Mouse (Mus musculus) ES-CJ7 (cell line): ENCODE data around the gene Dazap1.

Source experiments
- DNase-seq: peaks from one replicate; pipeline ENCODE4 v3.0.0; 2011; ENCODE audit warnings: low read depth, low spot score

Gene Dazap1

DNA sequence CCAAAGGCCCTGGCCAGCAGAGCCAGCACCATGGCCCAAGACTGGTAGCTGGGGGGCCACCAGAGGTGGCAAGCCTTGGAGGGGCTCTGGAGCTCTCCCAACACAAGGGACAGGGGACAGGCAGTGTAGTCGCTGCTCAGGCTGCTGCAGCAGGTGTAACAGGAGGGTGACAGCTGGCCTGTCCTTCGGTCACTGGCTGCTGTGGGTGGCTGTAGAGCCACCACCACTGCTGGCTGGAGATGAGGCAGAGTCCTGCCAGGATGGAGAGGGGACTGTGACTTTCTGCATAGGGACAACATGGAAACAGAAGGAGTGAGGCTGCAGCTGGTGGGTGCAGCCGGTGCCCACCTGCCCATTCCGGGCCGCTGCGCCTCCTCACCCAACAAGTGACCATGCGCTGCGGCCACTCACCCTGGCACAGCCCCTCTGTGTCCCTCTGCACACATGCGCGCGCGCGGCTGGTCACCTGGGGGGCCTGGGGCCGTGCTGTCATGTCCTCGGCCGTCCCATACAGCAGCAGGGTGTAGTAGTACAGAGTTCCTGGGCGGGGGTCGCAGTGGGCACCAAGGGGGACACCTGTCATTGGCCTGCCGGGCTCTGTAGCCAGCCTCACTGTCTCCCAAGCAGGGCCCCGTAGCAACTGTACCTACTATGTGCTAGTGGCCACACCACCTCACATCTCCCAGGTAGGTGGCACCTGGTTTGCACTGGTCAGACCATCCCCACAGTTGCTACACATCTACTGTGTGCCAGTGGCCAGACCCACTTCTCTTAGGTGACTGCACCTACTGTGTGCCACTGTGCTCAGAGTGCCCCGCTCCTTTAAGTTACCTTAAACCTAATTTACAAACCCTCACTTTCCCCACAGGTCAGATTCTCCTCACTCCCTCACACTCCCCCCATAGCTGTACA lies 60.6 kb downstream of the Dazap1 start:
- no peak for DNase-seq

DNA sequence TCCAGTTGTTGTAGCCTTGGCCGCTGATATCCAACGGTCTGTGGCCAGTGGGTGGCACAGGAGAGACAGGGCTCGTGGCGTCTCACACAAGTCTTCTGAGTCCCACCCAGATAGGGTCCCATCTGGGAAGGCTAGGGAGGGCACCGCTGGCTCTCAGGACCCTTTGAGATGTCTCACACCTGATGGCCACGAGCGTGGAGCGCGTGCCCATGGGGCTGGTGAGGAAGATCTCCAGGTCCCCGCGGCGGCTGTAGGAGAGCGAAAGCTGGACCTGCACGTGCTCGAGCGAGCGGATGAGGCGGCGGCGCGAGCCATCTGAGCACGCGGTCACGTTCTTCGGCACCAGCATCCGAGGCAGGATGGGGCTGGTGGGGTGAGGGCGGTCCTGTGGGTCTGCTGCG lies 61.5 kb downstream of the Dazap1 start:
- no peak for DNase-seq

DNA sequence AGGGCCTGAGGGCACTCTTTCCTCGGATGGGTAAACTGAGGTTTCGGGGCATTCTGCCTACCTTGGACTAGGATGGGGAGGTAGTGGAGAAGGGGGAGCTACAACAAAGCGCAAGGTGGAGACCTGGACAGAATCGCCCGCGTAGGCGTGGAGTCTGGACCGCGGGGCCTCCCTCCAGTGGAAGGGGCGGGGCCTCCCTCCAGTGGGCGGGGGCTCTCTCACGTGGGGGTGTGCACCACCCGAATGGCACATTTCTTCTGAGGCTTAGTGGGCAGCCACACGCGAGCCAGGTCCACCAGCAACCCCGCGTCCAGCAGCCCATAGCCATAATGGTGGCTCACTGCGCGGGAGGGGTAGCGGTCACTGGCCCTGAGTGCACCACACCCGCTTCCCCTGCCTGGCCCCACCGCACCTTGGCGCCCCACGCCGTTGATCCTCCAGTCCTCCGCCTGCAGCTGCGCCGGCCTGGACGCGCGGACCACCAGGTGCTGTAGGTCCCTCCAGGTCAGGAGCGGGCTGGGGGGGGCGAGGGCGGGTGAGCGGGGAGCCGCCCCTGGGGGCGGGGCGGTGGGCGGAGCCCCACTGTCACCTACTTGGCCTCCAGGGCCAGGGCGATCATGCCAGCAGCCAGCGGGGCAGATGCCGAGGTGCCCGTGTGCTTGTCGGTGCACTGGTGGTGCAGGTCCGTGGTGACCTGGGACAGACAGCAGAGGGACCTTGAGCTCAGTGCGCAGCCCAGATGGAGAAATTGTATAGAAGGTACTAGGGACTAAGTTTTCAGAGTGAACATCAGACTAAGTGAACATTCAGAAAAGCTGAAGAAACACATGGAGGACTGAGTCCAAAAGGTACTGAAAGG lies 62.2 kb downstream of the Dazap1 start:
- DNase-seq: no peak

DNA sequence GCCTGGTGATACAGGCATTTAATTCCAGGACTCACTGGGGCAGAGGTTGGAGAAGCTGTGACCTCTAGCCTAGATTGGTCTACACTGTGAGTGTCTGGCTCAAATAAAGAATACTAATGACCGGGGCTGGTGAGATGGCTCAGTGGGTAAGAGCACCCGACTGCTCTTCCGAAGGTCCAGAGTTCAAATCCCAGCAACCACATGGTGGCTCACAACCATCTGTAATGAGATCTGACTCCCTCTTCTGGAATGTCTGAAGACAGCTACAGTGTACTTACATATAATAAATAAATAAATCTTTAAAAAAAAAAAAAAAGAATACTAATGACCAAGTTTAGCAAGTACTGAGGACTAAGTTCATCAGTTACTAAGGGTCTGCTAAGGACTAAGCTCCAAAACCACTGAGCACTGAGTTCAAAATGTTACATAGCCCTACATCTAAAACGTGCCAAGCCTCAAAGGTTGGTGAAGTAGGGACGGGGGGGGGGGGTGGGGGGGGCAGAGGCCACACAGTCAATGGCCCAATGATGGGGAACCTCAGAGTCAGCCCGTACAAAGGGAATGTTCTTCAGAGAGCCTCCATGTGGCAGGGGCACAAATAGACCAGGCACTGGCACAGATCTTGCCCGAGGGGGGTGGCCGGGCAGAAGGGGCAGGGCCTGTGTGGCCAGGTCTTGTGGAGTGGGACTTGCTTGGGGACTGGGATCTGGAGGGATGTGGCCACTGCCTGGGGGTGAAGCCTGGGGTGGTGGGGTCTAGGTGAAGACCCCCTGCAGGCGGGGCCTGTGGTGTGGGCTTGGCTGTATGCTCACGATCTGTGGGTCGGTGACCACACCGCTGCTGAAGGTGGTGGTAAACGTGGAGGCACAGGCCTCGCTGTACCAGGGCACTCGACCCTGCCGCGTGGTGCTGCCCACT lies 63.1 kb downstream of the Dazap1 start:
- no peak for DNase-seq

DNA sequence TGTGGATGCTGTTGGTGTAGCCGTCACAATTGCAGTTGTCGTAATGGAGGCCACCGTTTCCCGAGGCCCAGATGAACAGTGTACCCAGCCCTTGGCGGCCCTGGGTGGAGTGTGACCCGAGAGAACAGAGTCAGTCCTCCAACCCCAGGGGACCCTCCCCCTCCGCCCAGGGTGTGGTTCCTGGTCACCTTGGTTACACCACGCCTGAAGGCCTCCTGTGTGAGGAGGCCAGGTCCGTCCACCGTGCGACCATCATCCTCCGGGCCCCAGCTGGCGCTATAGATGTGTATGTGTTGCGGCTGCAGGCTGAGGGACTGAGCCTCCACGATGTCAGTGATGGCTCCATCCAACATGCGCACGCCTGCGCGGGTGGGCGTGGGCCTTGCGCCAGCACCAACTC lies 63.8 kb downstream of the Dazap1 start:
- DNase-seq: no peak

DNA sequence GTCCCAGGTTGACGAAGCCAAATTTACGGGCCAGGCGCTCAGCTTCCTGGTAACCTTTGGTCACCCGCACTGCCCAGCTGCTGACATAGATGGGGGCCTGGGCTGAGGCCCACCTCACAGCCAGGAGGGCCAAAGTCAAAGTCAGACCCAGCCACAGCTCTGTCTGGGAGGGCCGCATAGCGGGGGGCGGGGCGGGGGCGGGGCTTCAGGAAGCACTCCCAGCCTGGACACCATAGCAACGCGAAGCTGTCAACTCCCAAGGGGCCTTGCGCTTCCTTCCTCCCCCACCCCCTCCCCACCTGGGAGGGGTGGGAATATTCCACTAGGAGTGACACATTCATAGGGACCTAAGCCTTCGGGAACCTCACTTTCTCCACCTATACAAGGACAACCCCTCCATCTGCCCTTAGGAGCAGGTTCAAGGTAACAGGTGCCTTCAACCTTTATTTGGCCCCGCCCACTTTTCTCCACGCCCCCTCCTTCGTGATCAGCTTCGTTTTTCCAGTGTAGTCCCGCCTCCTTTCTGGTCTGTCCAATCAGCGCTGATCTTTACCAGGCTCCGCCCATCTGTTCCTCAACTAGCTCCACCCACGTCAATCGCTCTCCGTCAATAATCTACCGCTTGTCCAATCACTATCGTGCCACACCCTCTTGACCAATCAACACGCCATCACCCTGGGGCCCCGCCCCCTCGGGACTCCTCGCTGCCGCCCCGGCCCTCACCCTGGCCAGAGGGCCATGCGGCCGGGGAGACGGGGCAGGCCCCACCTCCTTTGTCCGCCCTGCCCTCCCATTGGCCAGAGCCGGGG lies 68.2 kb downstream of the Dazap1 start, which contains the start of the genes Pcsk4 and Reep6:
Gene Pcsk4, minus strand, starts transcription at position 226 of the 809 bp plus-strand sequence.
Gene Reep6, plus strand, starts transcription at position 681 of the 809 bp plus-strand sequence.
- DNase-seq: peak; percentile 100

DNA sequence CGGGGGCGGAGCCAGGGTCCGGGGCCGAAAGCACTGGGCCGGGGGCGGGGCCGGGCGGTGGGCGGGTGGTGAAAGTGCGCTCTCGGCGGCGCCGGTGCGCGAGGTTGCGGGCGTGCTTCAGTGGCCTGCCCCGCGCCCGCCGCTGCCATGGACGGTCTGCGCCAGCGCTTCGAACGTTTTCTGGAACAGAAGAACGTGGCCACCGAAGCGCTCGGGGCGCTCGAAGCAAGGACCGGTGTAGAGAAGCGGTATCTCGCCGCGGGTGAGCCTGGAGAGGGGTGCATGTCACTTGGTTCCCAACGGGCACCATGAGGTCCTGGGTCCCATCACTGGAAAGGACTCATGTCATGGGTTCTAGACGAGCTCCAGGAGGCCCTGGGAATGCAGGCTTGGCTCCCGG lies 68.8 kb downstream of the Dazap1 start:
- DNase-seq: no peak

DNA sequence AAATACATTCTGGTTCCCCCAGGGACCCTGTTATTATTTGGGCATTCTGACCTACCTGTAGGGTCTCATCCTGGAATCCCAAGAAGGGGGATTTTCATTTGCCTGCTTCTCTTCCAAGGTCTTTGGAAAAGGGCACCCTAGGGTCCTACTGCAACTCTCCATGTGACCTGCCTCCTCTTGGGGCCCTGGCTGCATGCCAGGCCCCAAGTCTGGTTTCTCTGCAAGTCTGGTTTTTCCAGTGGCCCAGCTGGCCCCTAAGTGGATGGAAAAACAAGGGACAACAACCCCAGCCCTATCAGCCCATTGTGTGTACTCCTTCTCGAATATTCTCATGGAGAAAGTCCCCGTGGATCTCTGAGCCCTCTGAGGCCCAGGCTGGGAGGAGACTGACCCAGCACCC lies 69.6 kb downstream of the Dazap1 start:
- no peak for DNase-seq

DNA sequence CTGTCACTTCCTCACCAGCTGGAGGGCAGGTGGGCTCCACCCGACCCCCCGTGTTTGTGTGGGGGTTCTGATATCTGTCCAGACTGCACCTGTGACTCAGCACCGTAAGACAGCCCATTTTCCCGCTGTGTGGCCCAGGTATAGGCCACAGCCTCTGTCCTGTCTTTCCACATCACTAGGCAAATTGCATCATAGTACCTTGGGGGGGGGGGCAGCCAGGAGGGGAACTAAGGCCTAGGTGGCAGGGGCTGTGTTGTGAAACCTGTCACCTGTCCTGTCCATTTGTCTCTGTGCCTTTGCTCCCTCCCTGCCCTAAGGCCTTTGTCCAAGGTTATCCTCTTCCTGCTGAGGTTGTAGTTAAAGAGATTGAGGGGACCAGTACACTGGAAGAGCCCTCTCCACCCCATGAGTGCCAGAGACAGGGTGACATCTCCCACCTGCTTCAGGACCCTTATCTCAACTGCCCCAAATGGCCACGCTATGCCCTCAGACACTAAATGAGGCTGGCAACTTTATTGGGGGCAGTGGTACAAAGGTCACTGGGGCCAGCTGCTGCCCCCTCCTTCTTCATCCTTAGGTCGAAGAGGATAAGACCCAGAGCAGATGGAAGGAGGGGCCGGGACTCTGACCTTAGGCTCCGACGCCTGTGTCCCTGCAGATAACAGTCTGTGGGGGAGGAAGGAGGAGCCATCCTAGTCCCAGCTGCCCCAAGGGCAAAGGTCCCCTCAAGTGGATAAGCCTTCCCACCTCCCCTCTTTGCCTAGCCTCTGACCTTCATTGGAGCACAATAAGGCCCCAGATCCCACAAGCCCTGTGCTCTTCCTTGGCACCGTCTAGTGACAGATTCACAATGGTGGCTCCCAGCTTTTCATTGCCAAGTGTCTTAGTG lies 70.6 kb downstream of the Dazap1 start:
- DNase-seq: no peak

DNA sequence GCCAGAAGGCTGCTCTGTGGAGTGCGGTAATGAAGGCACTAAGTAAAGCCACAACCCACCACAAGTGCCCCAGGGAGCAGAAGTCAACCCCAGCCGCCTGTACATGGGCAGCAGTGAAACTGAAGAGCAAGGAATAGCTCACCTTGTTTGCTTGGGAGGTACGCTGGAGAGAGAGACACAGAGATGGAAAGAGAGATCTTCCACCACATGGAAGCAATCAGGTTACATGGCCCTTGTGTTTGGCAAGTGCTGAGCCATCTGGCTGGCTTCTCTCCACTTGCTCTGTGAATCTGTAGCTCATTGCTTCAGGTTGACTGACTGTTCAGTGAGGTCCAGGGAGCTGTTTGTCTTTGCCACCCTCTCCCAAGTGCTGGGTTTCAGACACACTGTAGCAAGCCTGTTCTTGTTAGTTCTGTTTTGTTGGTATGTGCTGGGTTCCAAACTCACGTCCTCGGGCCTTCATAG lies 71.3 kb downstream of the Dazap1 start:
- no peak for DNase-seq

DNA sequence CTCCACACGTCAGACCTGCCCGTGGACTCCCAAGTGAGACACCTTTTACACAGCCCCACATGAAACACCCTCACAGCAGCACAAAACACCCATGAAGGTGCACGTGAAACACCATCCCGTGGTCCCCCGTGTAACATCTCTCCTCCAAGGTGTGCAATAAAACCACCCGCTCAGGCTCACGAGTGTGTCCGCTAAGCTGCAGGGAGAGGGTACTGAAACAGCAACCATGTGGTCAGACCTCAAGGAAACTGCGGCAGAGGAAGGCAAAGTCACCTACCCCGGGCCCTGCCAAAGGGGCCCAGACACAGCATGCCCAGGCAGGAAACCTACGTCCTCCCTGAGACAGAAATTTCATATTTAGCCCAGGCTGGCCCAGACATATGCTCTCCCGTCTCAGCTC lies 75.0 kb downstream of the Dazap1 start:
- no peak for DNase-seq
